Comparison of ENCODE assay signal across 7 mouse cellular contexts in genomic region chr2:128312084-128312594, GRCm38 (mm10).
A peak's percentile ranks its signal among the peaks of the same experiment; 100 is the strongest.
DNase-seq lines count a peak whose midpoint lies in the region; ATAC-seq and TF ChIP-seq lines count a peak whose summit lies in the region.

No protein-coding gene starts in this region.

- no peaks in the 10 kb centered on the region for H3K36me3 ChIP-seq in hindbrain, postnatal 0 days (ENCODE audit: insufficient read depth, low read length)

- H3K9me3 ChIP-seq in hindbrain, postnatal 0 days (ENCODE audit: low read length): no peaks in the 10 kb centered on the region

- no peak overlapping the region for H3K27ac ChIP-seq in hindbrain, postnatal 0 days

- peaks cover 23% of the 10 kb centered on the region for H3K4me1 ChIP-seq in hindbrain, postnatal 0 days (ENCODE audit: insufficient read depth, low read length)

- H3K9ac ChIP-seq in hindbrain, postnatal 0 days (replicated peaks; ENCODE audit: low read length): no peak overlapping the region

- peak overlapping the region; percentile 52 for H3K4me2 ChIP-seq in hindbrain, postnatal 0 days (ENCODE audit: low read depth, low read length)

- 4% methylated on average over 14 of the region's 14 CpGs for WGBS in hindbrain, postnatal 0 days

- no peak for TF ChIP-seq CTCF in hindbrain, postnatal 0 days (IDR thresholded peaks at IDR 0.05; ENCODE audit: low read depth)

- peak; percentile 51 for DNase-seq in adipocyte (ENCODE audit: low spot score)
- peak; percentile 72 to 74 for DNase-seq in cerebellum, postnatal 36 days
- DNase-seq in gastrocnemius, postnatal 36 days: peak; percentile 70 to 77
- DNase-seq in hindbrain, postnatal 0 days (ENCODE audit: low spot score): peak; percentile 84
- peak; percentile 47 to 71 for DNase-seq in left cerebral cortex, postnatal 25 days (ENCODE audit: low spot score in 2 of 2)
- peak; percentile 78 for DNase-seq in skeletal muscle tissue, adult 2 months (ENCODE audit: low read depth, low spot score)

- intact Hi-C loops in gastrocnemius, postnatal 36 days (cut with DNase I): no loop called here
- intact Hi-C loops in left cerebral cortex, postnatal 25 days (cut with DNase I): loop anchor here (5.0 kb wide), 1 partner anchor 190 kb away; no protein-coding TSS in a partner anchor

- ATAC-seq in hindbrain, postnatal 0 days: peak; percentile 79
- peak; percentile 48 for ATAC-seq in megakaryocyte-erythroid progenitor cell, adult 5-6 weeks (replicated peaks; ENCODE audit: low FRiP score, low TSS enrichment, poor library complexity, severe bottlenecking)

- H3K4me3 ChIP-seq in hindbrain, postnatal 0 days (ENCODE audit: low read length): peak overlapping the region; percentile 11; the same call in 1 of the 2 replicates

- H3K27me3 ChIP-seq in hindbrain, postnatal 0 days (ENCODE audit: insufficient read depth, low read length): no peaks in the 10 kb centered on the region
